Mouse (Mus musculus) limb, embryonic 15.5 days (tissue): ENCODE measurements at regions not wholly inside any gene's neighbourhood (a gene's known extent, or its start where the extent isn't known, plus 50 kb on each side); places are given as distances from the start of the nearest gene placed in this dataset.

Source experiments
- ATAC-seq: fragments of 200-750 bp; cut with Nextera tagmentation; 2 replicates; pipeline ENCODE4 v1.8.0; 2017; ENCODE audit warnings: low read depth, moderate TSS enrichment; ENCODE audit not compliant: insufficient number of reproducible peaks, low FRiP score, low TSS enrichment
- H3K27ac ChIP-seq: fragments of 300-500 bp; sonication (generic); 2 replicates; pipeline ENCODE4 v1.5.1; 2015; ENCODE audit warnings: moderate library complexity, mild to moderate bottlenecking, inconsistent platforms
- H3K27me3 ChIP-seq: fragments of 300-500 bp; sonication (generic); 2 replicates; pipeline ENCODE4 v1.6.1; 2015; ENCODE audit warnings: inconsistent platforms
- H3K36me3 ChIP-seq: fragments of 300-500 bp; sonication (generic); 2 replicates; pipeline ENCODE4 v1.6.1; 2015; ENCODE audit warnings: inconsistent platforms
- H3K4me1 ChIP-seq: fragments of 300-500 bp; sonication (generic); 2 replicates; pipeline ENCODE4 v1.6.1; 2015; ENCODE audit warnings: inconsistent platforms
- H3K4me2 ChIP-seq: fragments of 300-500 bp; sonication (generic); 2 replicates; pipeline ENCODE4 v1.6.1; 2015; ENCODE audit warnings: mild to moderate bottlenecking, inconsistent platforms
- H3K4me3 ChIP-seq: fragments of 300-500 bp; sonication (generic); 2 replicates; pipeline ENCODE4 v1.5.1; 2015; ENCODE audit warnings: mild to moderate bottlenecking, inconsistent platforms
- H3K9ac ChIP-seq: fragments of 300-500 bp; sonication (generic); 2 replicates; pipeline ENCODE4 v1.6.1; 2015; ENCODE audit warnings: inconsistent platforms
- H3K9me3 ChIP-seq: fragments of 300-500 bp; sonication (generic); 2 replicates; pipeline ENCODE4 v1.6.1; 2016; ENCODE audit warnings: inconsistent platforms
- WGBS: fragments of 180-500 bp; shearing (Covaris S2); methylation state at CpG from one replicate; pipeline ENCODE4 v1.1.7; 2015; 5-methylcytosine and 5-hydroxymethylcytosine counted together

- ATAC-seq = no peak
- Histone ChIP-seq H3K9ac (no peak overlapping the region), H3K4me3 (no peak overlapping the region), H3K4me2 (no peak overlapping the region), H3K4me1 (no peaks in the 10 kb centered on the region), H3K27ac (no peak overlapping the region), H3K9me3 (no peaks in the 10 kb centered on the region), H3K27me3 (no peaks in the 10 kb centered on the region), H3K36me3 (no peaks in the 10 kb centered on the region)
- 75% methylated on average over 7 of the region's 7 CpGs for WGBS
Measured at GRCm38 (mm10) chr13:59313725-59314330, 271.2 kb downstream of the Agtpbp1 start.

GRCm38 (mm10) chr13:59292905-59293304 is 292.1 kb downstream of the Agtpbp1 start:
- H3K27ac ChIP-seq = no peak overlapping the region
- no peak overlapping the region for H3K4me2 ChIP-seq
- no peak overlapping the region for H3K4me3 ChIP-seq
- 7% methylated on average over 5 of the region's 5 CpGs for WGBS
- ATAC-seq = no peak
- H3K4me1 ChIP-seq = no peaks in the 10 kb centered on the region
- H3K27me3 ChIP-seq = no peaks in the 10 kb centered on the region; the same call in 1 of the 2 replicates
- H3K9ac ChIP-seq = no peak overlapping the region
- H3K36me3 ChIP-seq = no peaks in the 10 kb centered on the region
- no peaks in the 10 kb centered on the region for H3K9me3 ChIP-seq

GRCm38 (mm10) chr13:59289127-59289526 is 295.9 kb downstream of the Agtpbp1 start:
- ATAC-seq = no peak
- Histone ChIP-seq H3K9ac (no peak overlapping the region), H3K27me3 (no peaks in the 10 kb centered on the region; the same call in 1 of the 2 replicates), H3K36me3 (no peaks in the 10 kb centered on the region), H3K27ac (no peak overlapping the region), H3K4me1 (no peaks in the 10 kb centered on the region), H3K4me2 (no peak overlapping the region), H3K4me3 (no peak overlapping the region), H3K9me3 (no peaks in the 10 kb centered on the region)
- 78% methylated on average over 11 of the region's 11 CpGs for WGBS

DNA sequence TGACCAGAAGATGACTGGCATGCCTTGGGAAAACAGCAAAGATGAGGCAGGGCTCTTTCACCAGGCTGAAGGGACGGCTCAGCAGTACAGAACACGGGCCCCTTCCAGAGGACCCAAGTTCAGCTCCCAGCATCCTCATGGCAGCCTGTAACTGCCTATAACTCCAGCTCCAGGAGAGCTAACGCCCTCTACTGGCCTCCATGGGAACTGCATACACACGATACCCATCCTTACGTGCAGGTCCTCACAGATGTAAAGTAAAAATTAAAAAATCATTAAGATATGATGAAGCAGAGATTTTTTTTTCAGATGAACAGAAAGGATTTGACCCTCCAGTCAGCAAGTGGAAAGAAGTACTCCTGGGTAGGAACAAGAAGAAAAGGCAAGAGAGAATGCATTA is 303.8 kb downstream of the Agtpbp1 start:
- H3K9me3 ChIP-seq = no peaks in the 10 kb centered on the region
- no peak overlapping the region for H3K4me3 ChIP-seq
- WGBS = 83% methylated on average over 5 of the region's 5 CpGs
- H3K4me1 ChIP-seq = 0 out of 2 replicates have a peak, but pooled peaks cover 3% of the 10 kb centered on the region
- H3K36me3 ChIP-seq = no peaks in the 10 kb centered on the region
- no peaks in the 10 kb centered on the region for H3K27me3 ChIP-seq
- H3K4me2 ChIP-seq = no peak overlapping the region
- ATAC-seq = no peak
- H3K27ac ChIP-seq = no peak overlapping the region
- H3K9ac ChIP-seq = no peak overlapping the region

- no peaks in the 10 kb centered on the region for H3K9me3 ChIP-seq
- H3K4me1 ChIP-seq = 0 out of 2 replicates have a peak, but pooled peaks cover 3% of the 10 kb centered on the region
- H3K4me3 ChIP-seq = no peak overlapping the region
- no peak overlapping the region for H3K27ac ChIP-seq
- no peak overlapping the region for H3K9ac ChIP-seq
- no peaks in the 10 kb centered on the region for H3K36me3 ChIP-seq
- no peak for ATAC-seq
- WGBS = 33% methylated on average over 4 of the region's 4 CpGs
- no peak overlapping the region for H3K4me2 ChIP-seq
- H3K27me3 ChIP-seq = no peaks in the 10 kb centered on the region
Measured at GRCm38 (mm10) chr13:59279136-59279535, 305.9 kb downstream of the Agtpbp1 start.

GRCm38 (mm10) chr13:59271661-59272060 is 313.4 kb downstream of the Agtpbp1 start:
- Histone ChIP-seq H3K27ac (no peak overlapping the region), H3K36me3 (no peaks in the 10 kb centered on the region), H3K4me3 (no peak overlapping the region), H3K4me1 (no peaks in the 10 kb centered on the region), H3K4me2 (no peak overlapping the region), H3K9ac (no peak overlapping the region), H3K9me3 (no peaks in the 10 kb centered on the region), H3K27me3 (no peaks in the 10 kb centered on the region)
- 73% methylated on average over 4 of the region's 4 CpGs for WGBS
- ATAC-seq = no peak

GRCm38 (mm10) chr13:59266854-59267253 is 318.2 kb downstream of the Agtpbp1 start:
- Histone ChIP-seq H3K27ac (no peak overlapping the region), H3K4me1 (peaks cover 11% of the 10 kb centered on the region; the same call in 1 of the 2 replicates), H3K4me3 (no peak overlapping the region), H3K4me2 (no peak overlapping the region), H3K9ac (no peak overlapping the region), H3K9me3 (no peaks in the 10 kb centered on the region), H3K36me3 (no peaks in the 10 kb centered on the region), H3K27me3 (no peaks in the 10 kb centered on the region)
- 44% methylated on average over 4 of the region's 4 CpGs for WGBS
- no peak for ATAC-seq

DNA sequence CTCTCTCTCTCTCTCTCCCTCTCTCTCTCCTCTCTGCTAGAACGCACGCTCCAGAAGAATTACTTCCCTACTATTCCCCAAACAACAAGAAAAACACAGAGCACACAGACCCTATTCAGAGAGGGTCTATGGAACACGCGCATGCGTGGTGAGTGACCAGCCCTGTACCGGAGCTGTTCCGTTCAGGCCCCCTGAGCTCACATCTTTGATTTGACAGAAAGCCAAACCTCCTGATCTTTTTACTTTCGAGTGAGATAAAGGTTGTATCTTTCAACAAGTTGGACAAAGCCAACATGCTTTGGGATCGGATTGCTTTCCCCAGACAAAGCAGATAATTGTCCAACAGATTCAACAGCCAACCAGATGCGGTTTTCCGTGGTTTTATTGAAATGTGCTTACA is 320.9 kb downstream of the Agtpbp1 start:
- 56% methylated on average over 11 of the region's 11 CpGs for WGBS
- Histone ChIP-seq H3K9me3 (no peaks in the 10 kb centered on the region), H3K4me1 (peaks cover 14% of the 10 kb centered on the region; the same call in 1 of the 2 replicates), H3K4me2 (no peak overlapping the region), H3K9ac (no peak overlapping the region), H3K27ac (no peak overlapping the region), H3K27me3 (no peaks in the 10 kb centered on the region), H3K36me3 (no peaks in the 10 kb centered on the region), H3K4me3 (no peak overlapping the region)
- ATAC-seq = no peak

GRCm38 (mm10) chr13:59261924-59262323 is 323.1 kb downstream of the Agtpbp1 start:
- Histone ChIP-seq H3K9ac (no peak overlapping the region), H3K4me1 (peaks cover 23% of the 10 kb centered on the region; the same call in 1 of the 2 replicates), H3K36me3 (no peaks in the 10 kb centered on the region), H3K27me3 (no peaks in the 10 kb centered on the region), H3K9me3 (no peaks in the 10 kb centered on the region), H3K27ac (peak overlapping the region; percentile 19; the same call in 1 of the 2 replicates), H3K4me2 (no peak overlapping the region), H3K4me3 (no peak overlapping the region)
- 39% methylated on average over 3 of the region's 3 CpGs for WGBS
- no peak; the same call in 1 of the 2 replicates for ATAC-seq

- Histone ChIP-seq H3K36me3 (no peaks in the 10 kb centered on the region), H3K4me3 (no peak overlapping the region), H3K9me3 (no peaks in the 10 kb centered on the region), H3K4me1 (peaks cover 23% of the 10 kb centered on the region), H3K27me3 (peaks cover 5% of the 10 kb centered on the region; the same call in 1 of the 2 replicates), H3K27ac (no peak overlapping the region), H3K4me2 (no peak overlapping the region), H3K9ac (no peak overlapping the region)
- no peak for ATAC-seq
- 79% methylated on average over 12 of the region's 12 CpGs for WGBS
Measured at GRCm38 (mm10) chr13:59255798-59256435, 329.1 kb downstream of the Agtpbp1 start.

GRCm38 (mm10) chr13:59253667-59254558 is 331.1 kb downstream of the Agtpbp1 start:
- H3K4me1 ChIP-seq = peaks cover 23% of the 10 kb centered on the region
- peaks cover 5% of the 10 kb centered on the region; the same call in 1 of the 2 replicates for H3K27me3 ChIP-seq
- H3K9ac ChIP-seq = no peak overlapping the region
- WGBS = 37% methylated on average over 13 of the region's 13 CpGs
- peak overlapping the region; percentile 48 for H3K27ac ChIP-seq
- no peaks in the 10 kb centered on the region for H3K9me3 ChIP-seq
- no peak overlapping the region for H3K4me2 ChIP-seq
- H3K36me3 ChIP-seq = no peaks in the 10 kb centered on the region
- H3K4me3 ChIP-seq = no peak overlapping the region
- ATAC-seq = peak; percentile 27; the same call in 1 of the 2 replicates
